Mouse (Mus musculus) midbrain, postnatal 0 days (tissue): ENCODE data around the gene Sorcs2. TPM values are rescaled to one million over a fixed set of nuclear protein-coding genes. Genes with fewer than 3 reads are reported as not detected.

Experiments used
- ATAC-seq: fragments of 200-750 bp; cut with Nextera tagmentation; 2 replicates; pipeline ENCODE4 v1.8.0; 2017; ENCODE audit warnings: moderate number of reproducible peaks, mild to moderate bottlenecking, moderate TSS enrichment, moderate library complexity; ENCODE audit not compliant: low FRiP score
- DNase-seq: peaks from one replicate; pipeline ENCODE4 v3.0.0-alpha.2; 2015; ENCODE audit warnings: low spot score
- H3K27ac ChIP-seq: fragments of 300-500 bp; sonication (generic); 2 replicates; pipeline ENCODE4 v1.5.1; 2014; ENCODE audit warnings: low read depth, mild to moderate bottlenecking, low read length, mixed read lengths
- H3K27me3 ChIP-seq: fragments of 300-500 bp; sonication (generic); 2 replicates; pipeline ENCODE4 v1.6.1; 2014; ENCODE audit warnings: low read length, control low read depth, mixed read lengths; ENCODE audit not compliant: insufficient read depth
- H3K36me3 ChIP-seq: fragments of 300-500 bp; sonication (generic); 2 replicates; pipeline ENCODE4 v1.6.1; 2014; ENCODE audit warnings: low read length, control low read depth, mixed read lengths; ENCODE audit not compliant: insufficient read depth
- H3K4me1 ChIP-seq: fragments of 300-500 bp; sonication (generic); 2 replicates; pipeline ENCODE4 v1.6.1; 2014; ENCODE audit warnings: mild to moderate bottlenecking, control low read depth, antibody characterized with exemption, low read length, mixed read lengths; ENCODE audit not compliant: insufficient read depth
- H3K4me2 ChIP-seq: fragments of 300-500 bp; sonication (generic); 2 replicates; pipeline ENCODE4 v1.6.1; 2014; ENCODE audit warnings: low read depth, mild to moderate bottlenecking, low read length, mixed read lengths; ENCODE audit not compliant: poor library complexity, severe bottlenecking
- H3K4me3 ChIP-seq: fragments of 300-500 bp; sonication (generic); 2 replicates; pipeline ENCODE4 v1.5.1; 2014; ENCODE audit warnings: low read depth, mild to moderate bottlenecking, low read length, moderate library complexity
- H3K9ac ChIP-seq: fragments of 300-500 bp; sonication (generic); replicated peaks from 2 replicates; pipeline ENCODE4 v1.6.1; 2014; ENCODE audit warnings: mild to moderate bottlenecking, low read length, moderate library complexity, mixed read lengths; ENCODE audit not compliant: poor library complexity, severe bottlenecking
- H3K9me3 ChIP-seq: fragments of 300-500 bp; sonication (generic); 2 replicates; pipeline ENCODE4 v1.6.1; 2016; ENCODE audit warnings: low read length, control low read depth
- CTCF ChIP-seq: IDR thresholded peaks from 2 replicates; pipeline ENCODE4 v1.5.1; 2016; ENCODE audit warnings: antibody characterized with exemption, mild to moderate bottlenecking
- WGBS: fragments of 180-500 bp; shearing (Covaris S2); extraction: QIAGEN DNeasy Blood & Tissue Kit; methylation state at CpG from one replicate; pipeline ENCODE4 v1.1.7; 2014; 5-methylcytosine and 5-hydroxymethylcytosine counted together
- polyA plus RNA-seq: library from polyadenylated mRNA; unstranded; fragments of >200 nt; fragmentation: Nextera tagmentation; extraction: Ambion mirVana; gene quantifications from 2 replicates; pipeline ENCODE4 v1.2.1, GENCODE M21; 2015
- total RNA-seq: library from RNA; depleted of rRNA; stranded (reverse); fragments of >200 nt; gene quantifications from 2 replicates; pipeline ENCODE4 v1.2.3, GENCODE M21; 2014

The Sorcs2 gene
- total and polyA plus RNA-seq, 2 experiments from 2014 or later = 16.1 to 49.2 TPM

- Histone ChIP-seq H3K9me3 (no peaks in the 10 kb centered on the region), H3K4me3 (no peak overlapping the region), H3K9ac (no peak overlapping the region), H3K27me3 (no peaks in the 10 kb centered on the region), H3K36me3 (no peaks in the 10 kb centered on the region), H3K4me2 (no peak overlapping the region), H3K4me1 (no peaks in the 10 kb centered on the region), H3K27ac (no peak overlapping the region)
- ATAC-seq (no peak), DNase-seq (no peak)
- 40% methylated on average over 9 of the region's 9 CpGs for WGBS
- TF ChIP-seq CTCF = no peak
Observed at GRCm38 (mm10) chr5:36434398-36434967, 36.5 kb upstream of the Sorcs2 start.

GRCm38 (mm10) chr5:36431711-36432110 lies 33.8 kb upstream of the Sorcs2 start:
- H3K27me3 ChIP-seq = no peaks in the 10 kb centered on the region
- no peak overlapping the region for H3K27ac ChIP-seq
- no peak overlapping the region for H3K4me3 ChIP-seq
- DNase-seq = no peak
- no peaks in the 10 kb centered on the region for H3K36me3 ChIP-seq
- H3K9me3 ChIP-seq = no peaks in the 10 kb centered on the region
- no peak for TF ChIP-seq CTCF
- H3K9ac ChIP-seq = no peak overlapping the region
- 68% methylated on average over 2 of the region's 2 CpGs for WGBS
- no peak overlapping the region for H3K4me2 ChIP-seq
- no peak for ATAC-seq
- H3K4me1 ChIP-seq = no peaks in the 10 kb centered on the region

GRCm38 (mm10) chr5:36429551-36429950 lies 31.6 kb upstream of the Sorcs2 start:
- no peak overlapping the region for H3K4me3 ChIP-seq
- no peak for TF ChIP-seq CTCF
- ATAC-seq (no peak), DNase-seq (no peak)
- no peak overlapping the region for H3K4me2 ChIP-seq
- no peak overlapping the region for H3K27ac ChIP-seq
- H3K36me3 ChIP-seq = no peaks in the 10 kb centered on the region
- no peaks in the 10 kb centered on the region for H3K4me1 ChIP-seq
- WGBS = 80% methylated on average over 3 of the region's 3 CpGs
- no peaks in the 10 kb centered on the region for H3K27me3 ChIP-seq
- H3K9ac ChIP-seq = no peak overlapping the region
- H3K9me3 ChIP-seq = no peaks in the 10 kb centered on the region

- Histone ChIP-seq H3K4me3 (no peak overlapping the region), H3K4me2 (no peak overlapping the region), H3K4me1 (no peaks in the 10 kb centered on the region), H3K9ac (no peak overlapping the region), H3K27me3 (no peaks in the 10 kb centered on the region), H3K36me3 (no peaks in the 10 kb centered on the region), H3K27ac (no peak overlapping the region), H3K9me3 (no peaks in the 10 kb centered on the region)
- TF ChIP-seq CTCF = no peak
- no peak for ATAC-seq
- 54% methylated on average over 11 of the region's 11 CpGs for WGBS
- DNase-seq = no peak
Observed at GRCm38 (mm10) chr5:36427831-36428230, 29.9 kb upstream of the Sorcs2 start.

- H3K4me1 ChIP-seq = no peaks in the 10 kb centered on the region
- H3K36me3 ChIP-seq = no peaks in the 10 kb centered on the region
- DNase-seq = no peak
- no peak for TF ChIP-seq CTCF
- no peak overlapping the region for H3K4me3 ChIP-seq
- no peak for ATAC-seq
- no peaks in the 10 kb centered on the region for H3K27me3 ChIP-seq
- 76% methylated on average over 5 of the region's 5 CpGs for WGBS
- H3K27ac ChIP-seq = no peak overlapping the region
- no peak overlapping the region for H3K9ac ChIP-seq
- no peaks in the 10 kb centered on the region for H3K9me3 ChIP-seq
- no peak overlapping the region for H3K4me2 ChIP-seq
Observed at GRCm38 (mm10) chr5:36426404-36426803, 28.5 kb upstream of the Sorcs2 start.

GRCm38 (mm10) chr5:36424676-36425075 lies 26.7 kb upstream of the Sorcs2 start:
- Histone ChIP-seq H3K9ac (no peak overlapping the region), H3K4me1 (no peaks in the 10 kb centered on the region), H3K9me3 (no peaks in the 10 kb centered on the region), H3K27ac (no peak overlapping the region), H3K4me2 (no peak overlapping the region), H3K4me3 (no peak overlapping the region), H3K27me3 (no peaks in the 10 kb centered on the region), H3K36me3 (no peaks in the 10 kb centered on the region)
- no peak for TF ChIP-seq CTCF
- DNase-seq = no peak
- no peak for ATAC-seq
